Mouse (Mus musculus) forebrain, embryonic 11.5 days (tissue): Measurements from ENCODE around the gene Fam107a. TPM values are rescaled to one million over a fixed set of nuclear protein-coding genes. Genes with fewer than 3 reads are reported as not detected.

Source experiments
- ATAC-seq: fragments of 200-750 bp; cut with Nextera tagmentation; replicated peaks from 2 replicates; pipeline ENCODE4 v1.8.0; 2017; ENCODE audit warnings: moderate TSS enrichment; ENCODE audit not compliant: low FRiP score
- DNase-seq: peaks from one replicate; pipeline ENCODE4 v3.0.0-alpha.2; 2017; ENCODE audit warnings: low spot score
- H3K27ac ChIP-seq: fragments of 300-500 bp; sonication (generic); 2 replicates; pipeline ENCODE4 v1.5.1; 2014; ENCODE audit warnings: low read depth, low read length
- H3K27me3 ChIP-seq: fragments of 300-500 bp; sonication (generic); 2 replicates; pipeline ENCODE4 v1.6.1; 2014; ENCODE audit warnings: mild to moderate bottlenecking, low read length, mixed read lengths; ENCODE audit not compliant: control insufficient read depth, insufficient read depth
- H3K36me3 ChIP-seq: fragments of 300-500 bp; sonication (generic); 2 replicates; pipeline ENCODE4 v1.6.1; 2014; ENCODE audit warnings: mild to moderate bottlenecking, low read length, moderate library complexity, mixed read lengths; ENCODE audit not compliant: control insufficient read depth, insufficient read depth
- H3K4me1 ChIP-seq: fragments of 300-500 bp; sonication (generic); replicated peaks from 2 replicates; pipeline ENCODE4 v1.6.1; 2014; ENCODE audit warnings: low read length, mixed read lengths; ENCODE audit not compliant: control insufficient read depth, insufficient read depth
- H3K4me2 ChIP-seq: fragments of 300-500 bp; sonication (generic); 2 replicates; pipeline ENCODE4 v1.6.1; 2014; ENCODE audit warnings: low read depth, mild to moderate bottlenecking, low read length, moderate library complexity, mixed read lengths; ENCODE audit not compliant: severe bottlenecking
- H3K4me3 ChIP-seq: fragments of 300-500 bp; sonication (generic); 2 replicates; pipeline ENCODE4 v1.5.1; 2014; ENCODE audit warnings: low read depth, low read length
- H3K9ac ChIP-seq: fragments of 300-500 bp; sonication (generic); 2 replicates; pipeline ENCODE4 v1.6.1; 2014; ENCODE audit warnings: low read length
- H3K9me3 ChIP-seq: fragments of 300-500 bp; sonication (generic); 2 replicates; pipeline ENCODE4 v1.6.1; 2016; ENCODE audit warnings: low read length, mixed read lengths; ENCODE audit not compliant: control insufficient read depth
- WGBS: fragments of 180-500 bp; shearing (Covaris S2); extraction: QIAGEN DNeasy Blood & Tissue Kit; methylation state at CpG from one replicate; pipeline ENCODE4 v1.1.7; 2014; 5-methylcytosine and 5-hydroxymethylcytosine counted together
- polyA plus RNA-seq: library from polyadenylated mRNA; unstranded; fragments of >200 nt; fragmentation: Nextera tagmentation; extraction: Ambion mirVana; gene quantifications from 2 replicates; pipeline ENCODE4 v1.2.1, GENCODE M21; 2014

Gene Fam107a
- polyA plus RNA-seq, 1 experiment from 2014 or later: 0.29 TPM

DNA sequence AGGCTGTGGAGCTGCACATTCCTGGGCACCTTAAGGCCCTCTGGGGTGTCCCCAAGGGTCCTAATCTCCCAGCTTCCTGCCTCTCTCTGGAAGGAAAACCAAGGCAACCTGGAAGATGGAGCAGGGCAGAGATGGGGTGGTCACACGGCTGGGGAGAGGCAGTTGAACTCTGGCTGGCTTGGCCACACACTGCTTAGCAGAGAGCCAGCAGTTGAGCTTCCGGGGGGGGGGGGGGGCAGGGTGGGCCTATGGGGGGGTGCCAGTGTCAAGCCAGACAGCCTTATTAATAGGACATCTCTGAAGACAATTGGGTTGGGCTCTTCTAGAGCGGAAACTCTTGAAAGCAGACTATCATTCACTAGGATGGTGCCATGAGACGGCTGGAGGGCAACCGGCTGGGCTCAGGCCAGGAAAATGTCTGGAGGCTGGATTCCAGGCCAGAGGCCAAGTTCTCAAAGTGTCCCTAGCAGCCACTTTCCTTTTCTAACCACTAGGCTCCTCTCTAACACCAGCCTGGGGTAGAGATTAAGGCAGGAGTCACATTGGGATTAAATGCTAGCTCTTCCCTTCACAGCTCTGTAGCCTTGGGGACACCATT lies 24.8 kb upstream of the Fam107a start:
- Histone ChIP-seq H3K9me3 (no peaks in the 10 kb centered on the region), H3K27ac (no peak overlapping the region), H3K9ac (no peak overlapping the region), H3K4me3 (no peak overlapping the region), H3K4me1 (no peaks in the 10 kb centered on the region), H3K27me3 (no peaks in the 10 kb centered on the region), H3K4me2 (no peak overlapping the region), H3K36me3 (no peaks in the 10 kb centered on the region)
- DNase-seq (no peak), ATAC-seq (no peak)
- WGBS: 81% methylated on average over 4 of the region's 5 CpGs

GRCm38 (mm10) chr14:8340226-8340625 lies 22.4 kb upstream of the Fam107a start:
- Histone ChIP-seq H3K9ac (no peak overlapping the region), H3K9me3 (no peaks in the 10 kb centered on the region), H3K27me3 (no peaks in the 10 kb centered on the region), H3K36me3 (no peaks in the 10 kb centered on the region), H3K4me1 (no peaks in the 10 kb centered on the region), H3K4me2 (no peak overlapping the region), H3K4me3 (no peak overlapping the region), H3K27ac (no peak overlapping the region)
- no peak for ATAC-seq
- WGBS: 76% methylated on average over 4 of the region's 4 CpGs
- DNase-seq: no peak

- ATAC-seq: no peak
- 64% methylated on average over 10 of the region's 10 CpGs for WGBS
Observed at GRCm38 (mm10) chr14:8335947-8336346, 18.1 kb upstream of the Fam107a start.

DNA sequence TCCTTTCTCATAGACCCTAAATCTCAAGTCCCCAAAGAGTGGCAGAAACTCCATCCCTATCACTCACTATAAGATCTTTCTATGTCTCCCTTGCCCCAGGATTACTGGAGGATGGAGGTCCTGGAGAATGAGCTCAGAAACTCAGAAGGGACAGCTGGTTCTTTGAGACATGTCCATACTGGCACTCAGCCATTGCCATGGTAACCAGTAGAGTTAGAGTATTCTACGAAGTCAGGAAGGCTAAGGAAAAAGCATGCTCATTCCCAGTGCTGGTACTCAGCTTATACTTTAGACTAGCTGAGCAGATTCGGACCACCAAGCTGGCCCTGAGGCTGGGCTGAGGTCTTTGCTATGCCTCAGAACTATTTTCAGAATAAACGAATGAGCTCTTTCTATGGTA lies 16.7 kb upstream of the Fam107a start:
- 83% methylated on average over 3 of the region's 3 CpGs for WGBS
- Histone ChIP-seq H3K4me2 (no peak overlapping the region), H3K27ac (no peak overlapping the region), H3K9ac (no peak overlapping the region), H3K9me3 (no peaks in the 10 kb centered on the region), H3K4me1 (0 out of 2 replicates have a peak, but pooled peaks cover 3% of the 10 kb centered on the region), H3K4me3 (no peak overlapping the region), H3K27me3 (no peaks in the 10 kb centered on the region), H3K36me3 (no peaks in the 10 kb centered on the region)
- no peak for ATAC-seq
- DNase-seq: no peak

More at GRCm38 (mm10) chr14:8335947-8336346, 18.1 kb upstream of the Fam107a start:
- Histone ChIP-seq H3K4me2 (no peak overlapping the region), H3K4me3 (no peak overlapping the region), H3K9ac (no peak overlapping the region), H3K4me1 (no peaks in the 10 kb centered on the region), H3K36me3 (no peaks in the 10 kb centered on the region), H3K9me3 (no peaks in the 10 kb centered on the region), H3K27me3 (no peaks in the 10 kb centered on the region), H3K27ac (no peak overlapping the region)
- no peak for DNase-seq

DNA sequence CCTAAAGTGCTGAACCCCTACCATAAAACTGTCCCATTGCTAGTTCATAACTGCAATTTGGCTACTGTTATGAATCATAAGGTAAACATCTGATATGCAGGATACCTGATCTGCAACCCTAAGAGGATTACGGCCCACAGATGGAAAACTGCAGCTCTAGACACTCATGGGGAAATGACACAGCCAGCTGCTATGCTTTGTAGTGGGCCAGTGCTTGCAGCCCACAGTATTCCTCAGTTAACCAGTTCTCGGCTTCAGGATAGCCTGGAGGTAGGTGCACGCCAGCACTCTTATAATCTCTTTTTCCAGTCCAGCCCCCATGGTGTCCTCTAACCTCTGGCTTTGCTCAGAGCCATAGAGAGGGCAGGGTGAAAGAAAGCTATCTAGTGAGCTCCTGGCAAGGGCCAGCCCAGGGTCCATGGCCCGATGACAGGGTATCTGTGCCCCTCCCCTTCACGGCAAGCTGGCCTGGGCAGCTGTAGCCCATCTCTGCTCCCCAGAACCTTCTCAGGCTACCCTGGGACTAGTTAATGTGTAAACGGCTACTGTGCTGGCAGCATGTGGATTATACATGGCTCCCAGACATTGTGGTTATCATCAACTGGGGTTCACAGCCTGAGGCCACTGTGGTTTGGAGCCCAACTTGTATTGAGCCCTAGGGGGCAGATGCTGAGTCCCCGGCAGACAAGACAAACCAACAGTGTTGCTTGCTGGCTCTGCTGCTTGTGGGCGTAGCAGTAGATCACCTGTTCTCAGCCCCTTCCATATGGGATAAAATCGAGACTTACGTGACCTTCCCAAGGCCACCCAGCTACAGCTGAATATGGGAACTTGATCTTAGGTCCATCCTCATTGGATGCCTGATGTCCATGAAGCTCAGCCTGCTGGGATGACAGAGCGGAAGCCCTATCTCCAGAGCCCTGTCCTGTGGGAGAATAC lies 14.8 kb upstream of the Fam107a start:
- H3K9ac ChIP-seq: no peak overlapping the region
- H3K27ac ChIP-seq: no peak overlapping the region
- 86% methylated on average over 11 of the region's 11 CpGs for WGBS
- H3K9me3 ChIP-seq: no peaks in the 10 kb centered on the region
- H3K4me3 ChIP-seq: no peak overlapping the region
- no peak for ATAC-seq
- H3K27me3 ChIP-seq: no peaks in the 10 kb centered on the region
- H3K4me1 ChIP-seq: peaks cover 8% of the 10 kb centered on the region; the same call in 1 of the 2 replicates
- H3K4me2 ChIP-seq: no peak overlapping the region
- no peak for DNase-seq
- no peaks in the 10 kb centered on the region for H3K36me3 ChIP-seq

DNA sequence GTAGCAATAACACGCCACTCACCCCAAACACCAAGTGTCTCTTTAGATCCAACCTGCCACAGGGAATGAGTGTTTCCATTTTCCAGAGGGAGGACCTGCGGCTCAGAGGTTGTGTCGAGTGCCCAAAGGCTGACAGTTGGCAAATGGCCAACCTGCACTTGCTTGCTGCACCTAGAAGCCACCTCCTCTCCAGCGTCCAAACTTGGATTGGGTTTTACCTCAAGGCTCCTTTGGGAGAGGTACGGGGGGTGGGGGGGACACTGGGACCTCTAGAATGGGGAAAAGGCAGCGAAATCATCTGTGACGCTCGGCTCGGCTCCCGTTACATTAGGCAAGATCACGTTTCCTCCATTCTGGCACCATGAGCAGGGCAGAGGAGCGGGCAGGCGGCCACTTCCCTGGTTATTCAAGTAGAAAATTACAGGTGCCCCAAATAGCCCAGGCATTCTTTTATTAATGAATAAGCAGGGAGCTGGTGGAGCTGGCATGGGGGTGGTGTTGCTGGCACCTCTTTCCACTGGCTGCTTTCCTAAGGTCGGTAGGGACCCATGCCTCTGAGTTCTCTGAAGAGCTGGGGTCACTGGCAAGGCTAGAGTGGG lies 13.6 kb upstream of the Fam107a start:
- ATAC-seq (no peak), DNase-seq (no peak)
- no peaks in the 10 kb centered on the region for H3K9me3 ChIP-seq
- H3K4me2 ChIP-seq: no peak overlapping the region
- H3K27me3 ChIP-seq: no peaks in the 10 kb centered on the region
- no peak overlapping the region for H3K9ac ChIP-seq
- peaks cover 8% of the 10 kb centered on the region; the same call in 1 of the 2 replicates for H3K4me1 ChIP-seq
- no peaks in the 10 kb centered on the region for H3K36me3 ChIP-seq
- 88% methylated on average over 14 of the region's 14 CpGs for WGBS
- no peak overlapping the region for H3K27ac ChIP-seq
- no peak overlapping the region for H3K4me3 ChIP-seq

GRCm38 (mm10) chr14:8330390-8330789 lies 12.6 kb upstream of the Fam107a start:
- Histone ChIP-seq H3K4me1 (peaks cover 8% of the 10 kb centered on the region; the same call in 1 of the 2 replicates), H3K4me2 (no peak overlapping the region), H3K36me3 (no peaks in the 10 kb centered on the region), H3K9me3 (no peaks in the 10 kb centered on the region), H3K27me3 (no peaks in the 10 kb centered on the region), H3K9ac (no peak overlapping the region), H3K4me3 (no peak overlapping the region), H3K27ac (no peak overlapping the region)
- 79% methylated on average over 6 of the region's 6 CpGs for WGBS
- ATAC-seq: no peak
- DNase-seq: no peak

DNA sequence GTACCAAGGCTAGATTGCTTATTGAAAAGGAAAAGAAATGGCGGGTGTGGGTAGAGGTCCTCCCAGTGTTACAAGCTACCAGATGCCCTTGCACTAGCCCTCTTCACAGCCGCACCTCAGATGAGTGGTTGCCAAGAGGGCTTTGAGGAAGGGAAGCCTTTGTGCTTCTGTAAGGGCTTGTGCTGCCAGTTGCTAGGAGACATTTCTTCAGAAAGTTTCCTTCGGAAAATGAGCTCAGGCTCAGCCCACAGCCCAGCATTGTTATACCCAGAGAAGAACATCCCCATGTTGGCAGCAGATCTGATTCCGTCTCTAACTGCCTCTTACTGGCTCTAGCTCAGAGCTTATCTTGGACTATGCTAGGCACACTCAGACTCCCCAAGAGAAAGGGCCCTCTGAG lies 11.7 kb upstream of the Fam107a start:
- Histone ChIP-seq H3K27me3 (no peaks in the 10 kb centered on the region), H3K4me1 (peaks cover 8% of the 10 kb centered on the region; the same call in 1 of the 2 replicates), H3K4me3 (no peak overlapping the region), H3K4me2 (no peak overlapping the region), H3K9ac (no peak overlapping the region), H3K36me3 (no peaks in the 10 kb centered on the region), H3K9me3 (no peaks in the 10 kb centered on the region), H3K27ac (no peak overlapping the region)
- ATAC-seq (peak; percentile 55), DNase-seq (no peak)
- WGBS: 33% methylated on average over 4 of the region's 4 CpGs
